Mouse (Mus musculus): ENCODE data around the gene Olfr811. TPM values are rescaled to one million over a fixed set of nuclear protein-coding genes. Genes with fewer than 3 reads are reported as not detected.

Gene Olfr811
- not detected for total RNA-seq (2021)

GRCm38 (mm10) chr10:129804296-129804695 is at the start of gene Olfr811:
TSS of gene Olfr811 (minus strand) at chr10:129804396.
- intact Hi-C loops (cut with DNase I): no loop called here
- DNase-seq (ENCODE audit: low spot score): no peak

- intact Hi-C loops (cut with DNase I): no loop called here
- DNase-seq (ENCODE audit: low spot score): no peak
Observed at GRCm38 (mm10) chr10:129847343-129847742, 43.1 kb upstream of the Olfr811 start.

GRCm38 (mm10) chr10:129845994-129846393 is 41.8 kb upstream of the Olfr811 start, which contains the start of gene Olfr812:
TSS of gene Olfr812 (minus strand) at chr10:129846094.
- DNase-seq (ENCODE audit: low spot score): no peak
- intact Hi-C loops (cut with DNase I): no loop called here

- no peak for DNase-seq (ENCODE audit: low spot score)
- intact Hi-C loops (cut with DNase I): no loop called here
Observed at GRCm38 (mm10) chr10:129794817-129795216, 9.4 kb downstream of the Olfr811 start, which contains the start of gene Olfr810. TSS of gene Olfr810 (minus strand) at chr10:129794917.

- intact Hi-C loops (cut with DNase I): no loop called here
- DNase-seq (ENCODE audit: low spot score): no peak
Observed at GRCm38 (mm10) chr10:129778123-129778522, 26.1 kb downstream of the Olfr811 start.

GRCm38 (mm10) chr10:129774338-129774737 is 29.9 kb downstream of the Olfr811 start, which contains the start of gene Olfr809:
TSS of gene Olfr809 (plus strand) at chr10:129774638.
- intact Hi-C loops (cut with DNase I): no loop called here
- DNase-seq (ENCODE audit: low spot score): no peak

GRCm38 (mm10) chr10:129765182-129765581 is 39.0 kb downstream of the Olfr811 start, which contains the start of gene Olfr808:
TSS of gene Olfr808 (plus strand) at chr10:129765482.
- no peak for DNase-seq (ENCODE audit: low spot score)
- intact Hi-C loops (cut with DNase I): no loop called here

GRCm38 (mm10) chr10:129757693-129758092 is 46.5 kb downstream of the Olfr811 start, which contains the start of gene Olfr807:
TSS of gene Olfr807 (minus strand) at chr10:129757793.
- DNase-seq (ENCODE audit: low spot score): no peak
- intact Hi-C loops (cut with DNase I): no loop called here

Other genes starting within 250 kb of the Olfr811 start
- gene Olfr794, start 236.7 kb downstream of the Olfr811 start, total RNA-seq (2021): not detected
- gene Olfr796, start 191.8 kb downstream of the Olfr811 start, total RNA-seq (2021): not detected
- gene Olfr798, start 176.5 kb downstream of the Olfr811 start, total RNA-seq (2021): not detected
- gene Olfr799, start 166.9 kb downstream of the Olfr811 start, total RNA-seq (2021): not detected
- not detected for gene Olfr800, start 146.7 kb downstream of the Olfr811 start, total RNA-seq (2021)
- not detected for gene Olfr801, start 130.5 kb downstream of the Olfr811 start, total RNA-seq (2021)
- not detected for gene Olfr802, start 116.2 kb downstream of the Olfr811 start, total RNA-seq (2021)
- gene Olfr803, start 110.1 kb downstream of the Olfr811 start, total RNA-seq (2021): not detected
- gene Olfr804, start 101.2 kb downstream of the Olfr811 start, total RNA-seq (2021): not detected
- not detected for gene Olfr805, start 75.0 kb downstream of the Olfr811 start, total RNA-seq (2021)
- gene Olfr806, start 62.5 kb downstream of the Olfr811 start, total RNA-seq (2021): not detected
- not detected for gene Olfr807, start 46.6 kb downstream of the Olfr811 start, total RNA-seq (2021)
- gene Olfr808, start 38.9 kb downstream of the Olfr811 start, total RNA-seq (2021): not detected
- gene Olfr809, start 29.8 kb downstream of the Olfr811 start, total RNA-seq (2021): not detected
- gene Olfr810, start 9.5 kb downstream of the Olfr811 start, total RNA-seq (2021): not detected
- not detected for gene Olfr812, start 41.7 kb upstream of the Olfr811 start, total RNA-seq (2021)
- not detected for gene Olfr813, start 51.0 kb upstream of the Olfr811 start, total RNA-seq (2021)
- not detected for gene Olfr814, start 75.5 kb upstream of the Olfr811 start, total RNA-seq (2021)
- gene Olfr815, start 101.5 kb upstream of the Olfr811 start, total RNA-seq (2021): not detected
- gene Olfr816, start 111.2 kb upstream of the Olfr811 start, total RNA-seq (2021): not detected
- not detected for gene Olfr818, start 144.7 kb upstream of the Olfr811 start, total RNA-seq (2021)
- not detected for gene Olfr819, start 162.9 kb upstream of the Olfr811 start, total RNA-seq (2021)
- not detected for gene Olfr247, start 171.7 kb upstream of the Olfr811 start, total RNA-seq (2021)
- not detected for gene Gm10310, start 180.7 kb upstream of the Olfr811 start, total RNA-seq (2021)
- not detected for gene Olfr820, start 208.2 kb upstream of the Olfr811 start, total RNA-seq (2021)
- not detected for gene Olfr821, start 226.0 kb upstream of the Olfr811 start, total RNA-seq (2021)

Data from heart, postnatal 25 days (tissue).